Mouse (Mus musculus): ENCODE results near the gene Nfib. TPM values are rescaled to one million over a fixed set of nuclear protein-coding genes. Genes with fewer than 3 reads are reported as not detected.

Nfib gene
- polyA plus RNA-seq, 1 experiment from 2014 or later: 39.8 TPM

- no peaks in the 10 kb centered on the region for H3K36me3 ChIP-seq
- peaks cover 64% of the 10 kb centered on the region for H3K4me1 ChIP-seq
- H3K4me2 ChIP-seq (replicated peaks): no peak overlapping the region; the same call in 1 of the 2 replicates
- 46% methylated on average over 6 of the region's 6 CpGs for WGBS
- H3K9ac ChIP-seq (replicated peaks): no peak overlapping the region
- no peak overlapping the region for H3K4me3 ChIP-seq
- H3K9me3 ChIP-seq: no peaks in the 10 kb centered on the region
- H3K27ac ChIP-seq (replicated peaks): no peak overlapping the region
- H3K27me3 ChIP-seq: peaks cover 62% of the 10 kb centered on the region
- no peak for ATAC-seq (ENCODE audit: low FRiP score, low read depth)
These were observed 169.7 kb downstream of the Nfib start for GRCm38 (mm10) chr4:82535606-82536434.

GRCm38 (mm10) chr4:82533231-82533630 is 172.3 kb downstream of the Nfib start:
- no peaks in the 10 kb centered on the region for H3K9me3 ChIP-seq
- peak overlapping the region; percentile 32 for H3K4me2 ChIP-seq (replicated peaks)
- peak; percentile 45 for ATAC-seq (ENCODE audit: low FRiP score, low read depth)
- H3K4me3 ChIP-seq: no peak overlapping the region
- H3K27ac ChIP-seq (replicated peaks): peak overlapping the region; percentile 91
- H3K4me1 ChIP-seq: peaks cover 52% of the 10 kb centered on the region
- 15% methylated on average over 3 of the region's 3 CpGs for WGBS
- H3K36me3 ChIP-seq: no peaks in the 10 kb centered on the region
- H3K27me3 ChIP-seq: peaks cover 39% of the 10 kb centered on the region
- peak overlapping the region; percentile 32; the same call in 1 of the 2 replicates for H3K9ac ChIP-seq (replicated peaks)

GRCm38 (mm10) chr4:82532443-82533191 is 172.9 kb downstream of the Nfib start:
- Histone ChIP-seq H3K4me3 (no peak overlapping the region), H3K27ac (replicated peaks) (peak overlapping the region; percentile 91), H3K9ac (replicated peaks) (peak overlapping the region; percentile 32; the same call in 1 of the 2 replicates), H3K9me3 (no peaks in the 10 kb centered on the region), H3K27me3 (peaks cover 36% of the 10 kb centered on the region), H3K36me3 (no peaks in the 10 kb centered on the region), H3K4me1 (peaks cover 46% of the 10 kb centered on the region), H3K4me2 (replicated peaks) (peak overlapping the region; percentile 32)
- peak; percentile 78 for ATAC-seq (ENCODE audit: low FRiP score, low read depth)
- 4% methylated on average over 11 of the region's 11 CpGs for WGBS

DNA sequence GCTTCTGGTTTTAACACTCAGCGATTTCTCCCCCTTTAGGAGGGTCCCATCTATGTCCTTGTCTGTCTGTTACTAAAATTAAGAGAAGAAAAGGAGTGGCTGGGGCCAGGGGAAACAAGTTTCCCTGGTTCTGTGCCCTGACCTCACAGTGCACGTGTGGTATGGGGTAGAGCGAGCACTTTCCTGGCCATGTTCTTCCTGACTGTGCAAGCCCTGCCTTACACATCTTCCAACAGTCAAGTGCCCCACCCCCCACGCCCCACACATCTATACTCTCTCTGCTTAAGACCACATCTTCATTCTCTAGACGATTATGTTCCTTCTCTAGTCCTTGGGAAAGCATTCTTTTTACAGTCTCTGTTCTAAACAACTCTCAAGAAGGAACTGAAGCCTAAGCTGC is 173.6 kb downstream of the Nfib start:
- H3K27ac ChIP-seq (replicated peaks): peak overlapping the region; percentile 91
- peaks cover 40% of the 10 kb centered on the region for H3K4me1 ChIP-seq
- peak; percentile 16; the same call in 1 of the 2 replicates for ATAC-seq (ENCODE audit: low FRiP score, low read depth)
- H3K27me3 ChIP-seq: peaks cover 29% of the 10 kb centered on the region
- H3K9ac ChIP-seq (replicated peaks): no peak overlapping the region; the same call in 1 of the 2 replicates
- H3K36me3 ChIP-seq: no peaks in the 10 kb centered on the region
- WGBS: 35% methylated on average over 5 of the region's 5 CpGs
- H3K9me3 ChIP-seq: no peaks in the 10 kb centered on the region
- peak overlapping the region; percentile 32 for H3K4me2 ChIP-seq (replicated peaks)
- no peak overlapping the region for H3K4me3 ChIP-seq

DNA sequence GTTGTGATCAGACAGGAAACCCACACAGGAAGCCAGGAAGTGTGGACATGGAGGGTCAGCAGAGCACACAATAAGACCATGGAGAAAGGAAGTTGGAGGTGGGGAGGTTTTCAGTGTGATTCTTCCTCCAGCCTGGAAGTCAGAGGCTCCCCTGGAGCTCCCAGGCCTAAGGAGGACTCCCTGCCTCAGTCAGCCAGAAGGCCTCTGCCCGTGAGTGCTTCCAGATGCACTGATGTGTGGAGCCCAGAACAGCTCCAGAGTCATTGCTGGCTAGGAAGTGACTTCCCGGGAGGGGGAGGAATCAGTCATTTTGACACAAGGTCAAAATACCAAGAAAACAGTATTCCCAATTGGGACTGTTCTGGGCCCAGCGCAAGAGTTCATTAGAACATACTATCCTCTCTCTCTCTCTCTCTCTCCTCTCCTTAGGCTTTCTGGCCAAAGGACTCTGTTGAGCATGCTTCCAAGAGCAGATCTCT is 174.6 kb downstream of the Nfib start:
- H3K4me1 ChIP-seq: peaks cover 33% of the 10 kb centered on the region
- H3K36me3 ChIP-seq: no peaks in the 10 kb centered on the region
- no peak overlapping the region for H3K9ac ChIP-seq (replicated peaks)
- WGBS: 75% methylated on average over 3 of the region's 3 CpGs
- no peak for ATAC-seq (ENCODE audit: low FRiP score, low read depth)
- no peaks in the 10 kb centered on the region for H3K9me3 ChIP-seq
- 0 out of 2 replicates have a peak overlapping the region, but pooled peaks have one; percentile 91 for H3K27ac ChIP-seq (replicated peaks)
- H3K4me2 ChIP-seq (replicated peaks): no peak overlapping the region
- no peak overlapping the region for H3K4me3 ChIP-seq
- H3K27me3 ChIP-seq: peaks cover 19% of the 10 kb centered on the region

DNA sequence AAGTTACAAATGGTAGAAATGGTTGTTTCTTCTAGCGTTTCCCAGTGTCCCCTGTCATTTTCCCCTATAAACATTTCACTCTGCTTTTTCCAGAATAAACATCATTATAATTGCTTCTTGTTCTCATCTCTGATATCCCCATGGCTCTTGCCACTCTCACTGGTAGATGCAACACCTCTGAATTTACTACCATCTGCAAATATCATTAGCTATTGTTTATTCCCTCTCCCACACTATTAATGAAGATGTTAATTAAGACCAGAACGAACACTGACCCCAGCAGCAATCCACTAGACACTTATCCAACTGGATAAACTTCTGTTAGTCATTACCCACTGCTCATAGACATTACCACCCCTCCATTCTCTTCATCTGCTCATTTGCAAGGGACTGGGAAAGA is 176.6 kb downstream of the Nfib start:
- H3K27me3 ChIP-seq: no peaks in the 10 kb centered on the region; the same call in 1 of the 2 replicates
- H3K36me3 ChIP-seq: no peaks in the 10 kb centered on the region
- H3K4me2 ChIP-seq (replicated peaks): no peak overlapping the region
- H3K9me3 ChIP-seq: no peaks in the 10 kb centered on the region
- ATAC-seq (ENCODE audit: low FRiP score, low read depth): no peak
- 81% methylated on average over 2 of the region's 2 CpGs for WGBS
- H3K27ac ChIP-seq (replicated peaks): no peak overlapping the region
- H3K4me1 ChIP-seq: peaks cover 25% of the 10 kb centered on the region
- no peak overlapping the region for H3K4me3 ChIP-seq
- no peak overlapping the region for H3K9ac ChIP-seq (replicated peaks)

DNA sequence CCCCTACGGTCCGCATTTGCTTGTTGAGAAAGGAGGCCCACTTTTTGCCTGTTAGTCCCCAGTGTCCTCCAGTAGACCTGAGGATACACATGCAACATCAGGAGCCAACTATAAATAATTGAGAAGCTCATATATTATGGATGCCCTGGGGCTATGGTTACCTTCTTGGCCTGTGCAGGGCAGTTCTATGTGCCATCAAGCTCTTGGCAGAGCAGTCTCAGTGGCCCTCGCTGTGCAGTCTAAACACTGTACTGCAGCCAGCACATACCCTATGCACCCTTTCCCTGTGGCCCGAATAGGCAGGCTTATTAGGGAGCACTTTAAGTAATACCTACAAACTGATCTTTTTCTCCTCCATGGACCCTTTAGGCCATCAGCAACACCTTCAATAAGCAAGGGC is 185.6 kb downstream of the Nfib start:
- Histone ChIP-seq H3K36me3 (no peaks in the 10 kb centered on the region), H3K9ac (replicated peaks) (no peak overlapping the region), H3K4me2 (replicated peaks) (no peak overlapping the region), H3K27me3 (no peaks in the 10 kb centered on the region), H3K4me3 (no peak overlapping the region), H3K4me1 (peaks cover 3% of the 10 kb centered on the region; the same call in 1 of the 2 replicates), H3K27ac (replicated peaks) (no peak overlapping the region), H3K9me3 (no peaks in the 10 kb centered on the region)
- ATAC-seq (ENCODE audit: low FRiP score, low read depth): peak; percentile 34; the same call in 1 of the 2 replicates
- 87% methylated on average over 4 of the region's 4 CpGs for WGBS

- H3K9ac ChIP-seq (replicated peaks): no peak overlapping the region
- no peak for ATAC-seq (ENCODE audit: low FRiP score, low read depth)
- H3K4me3 ChIP-seq: no peak overlapping the region
- no peak overlapping the region for H3K27ac ChIP-seq (replicated peaks)
- WGBS: 82% methylated on average over 1 of the region's 1 CpGs
- H3K36me3 ChIP-seq: no peaks in the 10 kb centered on the region
- no peak overlapping the region for H3K4me2 ChIP-seq (replicated peaks)
- H3K9me3 ChIP-seq: no peaks in the 10 kb centered on the region
- peaks cover 3% of the 10 kb centered on the region; the same call in 1 of the 2 replicates for H3K4me1 ChIP-seq
- H3K27me3 ChIP-seq: no peaks in the 10 kb centered on the region
These were observed 187.4 kb downstream of the Nfib start for GRCm38 (mm10) chr4:82518132-82518531.

DNA sequence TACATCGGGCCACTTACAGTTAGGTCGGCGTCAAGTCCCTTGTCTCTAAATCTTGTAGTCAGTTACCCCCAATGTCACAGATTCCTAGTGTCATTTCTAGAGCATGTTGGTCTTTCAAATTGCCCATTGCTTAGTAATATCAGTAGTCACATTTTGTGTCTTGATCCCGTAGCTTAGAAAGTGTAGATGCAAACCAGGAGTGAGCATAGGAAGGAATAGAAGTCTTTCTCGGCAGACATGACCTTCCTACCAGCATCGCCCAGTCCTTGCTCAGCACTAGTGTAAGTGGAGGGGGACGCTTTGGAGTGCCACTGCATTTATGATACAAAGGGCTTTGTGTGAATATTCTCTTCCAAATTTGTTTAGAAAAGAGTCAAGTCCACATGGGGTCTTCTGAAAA is 188.2 kb downstream of the Nfib start:
- Histone ChIP-seq H3K27me3 (no peaks in the 10 kb centered on the region), H3K4me1 (peaks cover 8% of the 10 kb centered on the region), H3K36me3 (no peaks in the 10 kb centered on the region), H3K4me2 (replicated peaks) (no peak overlapping the region), H3K9me3 (no peaks in the 10 kb centered on the region), H3K9ac (replicated peaks) (no peak overlapping the region), H3K27ac (replicated peaks) (no peak overlapping the region), H3K4me3 (no peak overlapping the region)
- no peak for ATAC-seq (ENCODE audit: low FRiP score, low read depth)
- WGBS: 88% methylated on average over 7 of the region's 7 CpGs

GRCm38 (mm10) chr4:82516211-82516795 is 189.2 kb downstream of the Nfib start:
- no peak overlapping the region for H3K9ac ChIP-seq (replicated peaks)
- H3K27ac ChIP-seq (replicated peaks): no peak overlapping the region
- 86% methylated on average over 6 of the region's 6 CpGs for WGBS
- no peaks in the 10 kb centered on the region for H3K9me3 ChIP-seq
- H3K4me2 ChIP-seq (replicated peaks): no peak overlapping the region
- no peak for ATAC-seq (ENCODE audit: low FRiP score, low read depth)
- H3K4me3 ChIP-seq: no peak overlapping the region
- H3K36me3 ChIP-seq: no peaks in the 10 kb centered on the region
- peaks cover 17% of the 10 kb centered on the region for H3K4me1 ChIP-seq
- no peaks in the 10 kb centered on the region for H3K27me3 ChIP-seq

- Histone ChIP-seq H3K4me1 (peaks cover 29% of the 10 kb centered on the region), H3K27me3 (no peaks in the 10 kb centered on the region), H3K4me2 (replicated peaks) (no peak overlapping the region), H3K9ac (replicated peaks) (no peak overlapping the region), H3K4me3 (no peak overlapping the region), H3K36me3 (no peaks in the 10 kb centered on the region), H3K9me3 (no peaks in the 10 kb centered on the region), H3K27ac (replicated peaks) (no peak overlapping the region)
- ATAC-seq (ENCODE audit: low FRiP score, low read depth): no peak
- 88% methylated on average over 8 of the region's 8 CpGs for WGBS
These were observed 190.6 kb downstream of the Nfib start for GRCm38 (mm10) chr4:82514921-82515320.

Measured in midbrain, embryonic 12.5 days (tissue).